Mouse (Mus musculus): ENCODE data around the gene Ppcs.

Ppcs gene

DNA sequence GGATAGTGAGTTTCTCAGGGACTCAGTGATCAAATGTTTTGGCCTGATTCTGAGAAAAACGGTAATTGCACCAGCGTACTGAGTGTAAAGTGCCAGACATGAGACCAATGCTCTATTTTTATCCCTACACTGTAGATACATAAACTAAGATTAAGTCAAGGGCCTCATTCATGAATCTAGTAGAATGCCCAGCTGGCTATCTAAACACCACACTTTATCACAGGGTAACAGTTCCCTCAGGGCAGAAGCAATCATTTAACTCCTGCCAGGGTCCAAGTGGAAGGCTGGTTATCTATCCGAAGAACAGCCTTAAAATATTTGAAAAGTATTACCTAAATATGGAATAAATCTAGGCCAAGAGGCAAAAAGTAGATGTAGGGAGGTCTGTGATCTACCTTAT lies 4.3 kb downstream of the Ppcs start:
- in situ Hi-C loops (cut with MboI, MseI) = loop anchor here (5.0 kb wide), 1 partner anchor 311 kb away; the partner anchor contains the start of gene Slc2a1

DNA sequence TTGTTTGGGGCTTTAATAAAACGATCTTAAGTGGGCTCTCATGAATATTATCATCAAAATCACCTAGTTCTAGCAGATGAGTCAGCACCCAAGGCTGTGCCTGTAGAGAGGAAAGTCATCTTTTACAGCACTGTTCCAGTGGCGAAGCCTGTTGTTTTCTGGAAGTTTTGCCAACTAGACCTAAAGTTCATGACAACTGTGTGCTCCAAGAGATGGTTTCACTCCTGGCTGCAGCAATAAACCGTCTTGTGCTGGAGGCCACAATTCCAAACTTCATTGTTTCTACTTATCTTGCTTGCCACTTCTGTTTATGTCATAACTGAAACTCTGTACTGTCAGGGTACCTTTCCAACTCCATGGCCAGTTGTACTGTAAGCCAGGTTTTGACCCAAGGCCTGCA lies 5.0 kb downstream of the Ppcs start:
- in situ Hi-C loops (cut with MboI, MseI) = loop anchor here (5.0 kb wide), 1 partner anchor 310 kb away; the partner anchor contains the start of gene Slc2a1

DNA sequence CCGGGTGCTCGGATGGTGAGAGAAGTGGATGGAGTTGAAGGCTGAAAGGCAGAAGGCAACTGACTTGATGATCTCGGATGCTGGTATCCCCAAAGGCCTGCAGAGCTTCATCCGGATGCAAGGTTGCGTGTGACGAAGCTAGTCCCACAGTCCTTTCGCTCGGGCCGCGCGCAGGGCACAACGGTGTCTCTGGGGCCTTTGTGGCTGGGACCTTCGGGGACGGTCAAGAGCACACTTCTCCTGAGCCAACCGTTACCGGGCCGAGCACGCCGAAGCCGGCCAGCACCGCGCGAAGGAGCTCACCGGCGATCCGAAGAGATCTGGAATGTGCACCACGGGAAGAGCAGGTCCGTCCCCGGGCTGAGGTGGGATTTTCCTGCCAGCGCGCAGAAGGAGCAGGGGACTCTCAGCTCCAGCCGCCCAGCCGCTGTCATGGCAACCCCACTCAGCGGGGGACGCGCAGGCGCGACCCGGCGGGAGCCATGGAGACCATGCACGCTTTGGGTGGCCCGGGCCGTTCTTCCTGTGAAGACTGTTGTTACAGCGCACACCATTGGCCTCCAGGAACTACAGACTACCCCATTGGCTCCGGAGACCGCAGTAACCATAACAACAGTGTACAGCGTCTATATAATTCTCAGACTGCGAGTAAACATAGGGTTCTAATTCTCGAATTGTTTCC lies 7.0 kb downstream of the Ppcs start, which contains the start of gene Ccdc30:
TSS of gene Ccdc30 (minus strand) at position 450 of the 682 bp plus-strand sequence.
- in situ Hi-C loops (cut with MboI, MseI) = loop anchor here (5.0 kb wide), 1 partner anchor 308 kb away; the partner anchor contains the start of gene Slc2a1

DNA sequence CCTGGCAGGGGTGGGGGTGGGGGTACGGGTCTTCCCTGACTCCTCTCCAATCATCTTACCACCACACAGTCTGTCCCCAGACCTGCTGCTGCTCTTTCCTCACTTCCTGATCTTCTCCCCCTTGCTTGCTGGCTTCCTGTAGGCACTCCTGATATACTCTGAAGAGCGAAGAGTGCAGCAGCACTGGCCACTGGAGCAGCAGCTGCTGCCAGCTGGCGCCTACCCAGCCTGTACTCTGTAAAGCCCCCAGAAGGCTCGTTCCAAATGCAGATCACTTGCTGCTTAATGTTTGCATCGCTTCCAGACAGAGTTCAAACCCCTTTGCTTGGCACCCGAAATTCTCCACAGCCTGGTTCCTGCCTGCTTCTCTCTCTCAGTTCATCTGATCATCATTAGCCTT lies 9.4 kb downstream of the Ppcs start:
- in situ Hi-C loops (cut with MboI, MseI) = no loop called here

DNA sequence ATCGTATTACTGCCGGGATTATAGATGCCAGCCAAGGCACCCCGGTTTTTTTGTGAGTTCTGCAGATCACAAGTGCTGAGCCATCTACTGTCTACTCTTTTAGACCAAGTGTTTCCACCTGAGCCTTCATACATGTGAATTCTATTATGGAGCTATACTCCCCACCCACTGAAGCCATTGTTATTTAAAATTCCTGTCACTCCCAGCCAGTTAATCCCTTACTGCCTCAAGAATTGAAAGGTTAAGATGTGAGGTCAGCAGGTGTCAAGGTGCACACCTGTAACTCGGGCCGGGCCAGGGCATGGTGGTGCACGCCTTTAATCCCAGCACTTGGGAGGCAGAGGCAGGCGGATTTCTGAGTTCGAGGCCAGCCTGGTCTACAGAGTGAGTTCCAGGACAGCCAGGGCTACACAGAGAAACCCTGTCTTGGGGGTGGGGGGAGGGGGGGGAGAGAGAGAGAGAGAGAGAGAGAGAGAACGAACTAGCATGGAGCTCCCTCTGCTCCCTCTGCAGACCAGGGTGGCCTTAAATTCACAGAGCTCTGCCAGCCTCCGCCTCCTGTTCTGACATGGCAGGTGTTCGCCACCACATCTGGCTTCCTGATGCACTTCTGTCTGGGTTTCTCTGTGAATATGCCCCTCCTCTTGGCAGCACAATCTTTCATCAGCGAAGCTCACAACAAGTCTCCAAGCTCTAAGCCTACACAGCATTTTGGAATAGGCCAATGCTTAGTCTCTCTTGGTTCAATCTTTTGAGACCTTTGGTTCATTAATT lies 10.2 kb downstream of the Ppcs start:
- in situ Hi-C loops (cut with MboI, MseI) = no loop called here

DNA sequence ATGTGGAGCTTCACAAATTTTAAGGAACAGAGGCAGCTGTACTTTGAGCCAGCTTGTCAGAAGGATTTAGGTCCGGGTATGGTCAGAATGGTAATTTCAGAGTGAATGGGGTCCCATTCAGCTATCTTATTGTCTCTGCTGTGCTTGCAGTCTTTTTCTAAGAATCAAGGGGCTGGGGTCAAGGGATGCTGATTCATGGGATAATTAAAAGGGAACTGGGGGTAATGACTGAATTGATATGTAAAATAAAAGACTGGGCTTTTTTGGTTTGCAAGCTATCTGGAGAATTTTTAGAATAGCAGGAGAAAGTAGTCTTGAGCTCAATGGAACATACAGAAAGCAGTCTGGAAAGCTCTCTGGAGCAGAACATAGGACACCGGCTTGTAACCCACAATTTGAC lies 18.8 kb downstream of the Ppcs start:
- in situ Hi-C loops (cut with MboI, MseI) = no loop called here

DNA sequence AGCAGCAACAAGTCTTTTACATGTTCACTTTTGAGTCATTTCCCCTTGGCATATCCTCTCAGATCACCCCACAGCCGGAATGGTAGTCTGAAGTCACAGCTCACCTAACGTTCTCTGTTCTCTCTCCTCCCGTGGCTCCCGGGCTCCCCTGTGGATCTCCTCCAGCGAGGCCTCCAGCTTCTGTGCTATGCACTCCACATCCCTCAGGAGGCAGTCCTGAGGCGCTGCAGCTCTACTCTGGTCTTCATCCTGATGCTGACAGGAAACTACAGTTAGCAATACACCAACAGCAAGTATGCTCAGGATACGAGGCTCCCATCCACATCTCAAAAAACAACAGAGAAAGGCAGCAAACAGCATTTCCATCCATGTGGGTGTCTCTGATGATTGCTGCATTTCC lies 21.3 kb downstream of the Ppcs start:
- in situ Hi-C loops (cut with MboI, MseI) = no loop called here

DNA sequence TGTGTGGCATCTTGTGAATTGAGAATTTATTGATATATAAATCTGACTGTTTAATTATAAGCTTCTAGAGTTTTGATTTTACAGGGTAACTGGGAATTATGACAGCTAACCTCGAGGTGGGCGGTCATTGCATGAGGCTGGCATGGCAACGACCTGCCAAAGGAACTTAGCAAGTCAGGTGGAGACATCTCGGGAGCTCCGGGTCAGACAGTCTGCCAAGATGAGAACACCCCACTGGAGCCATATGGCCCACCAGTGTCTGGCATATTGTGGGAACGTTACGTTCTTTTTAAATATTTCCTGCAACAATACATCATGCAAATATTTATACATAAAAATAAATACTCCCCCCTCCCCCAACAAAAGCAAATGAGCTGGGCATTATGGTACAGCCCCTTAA lies 23.5 kb downstream of the Ppcs start:
- in situ Hi-C loops (cut with MboI, MseI) = loop anchor here (5.0 kb wide), 1 partner anchor 104 kb away; no protein-coding TSS in a partner anchor

DNA sequence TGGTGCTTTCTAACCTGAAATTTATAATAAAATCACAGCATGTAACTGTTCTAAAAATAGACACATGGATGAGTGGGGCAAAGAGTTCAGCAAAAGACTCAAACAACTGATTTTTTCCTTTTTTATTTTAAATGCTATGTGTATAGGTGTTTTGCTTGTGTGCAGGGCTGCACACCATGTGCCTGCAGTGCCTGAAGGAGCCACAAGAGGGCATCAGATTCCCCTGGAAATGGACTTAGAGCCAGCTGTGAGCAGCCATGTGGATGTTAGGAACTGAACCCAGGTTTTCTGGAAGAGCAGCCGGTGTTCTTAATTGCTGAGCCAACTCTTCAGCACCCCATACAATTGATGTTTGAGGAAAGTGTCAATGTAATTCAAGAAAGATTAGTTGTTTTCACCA lies 31.9 kb downstream of the Ppcs start:
- in situ Hi-C loops (cut with MboI, MseI) = no loop called here

DNA sequence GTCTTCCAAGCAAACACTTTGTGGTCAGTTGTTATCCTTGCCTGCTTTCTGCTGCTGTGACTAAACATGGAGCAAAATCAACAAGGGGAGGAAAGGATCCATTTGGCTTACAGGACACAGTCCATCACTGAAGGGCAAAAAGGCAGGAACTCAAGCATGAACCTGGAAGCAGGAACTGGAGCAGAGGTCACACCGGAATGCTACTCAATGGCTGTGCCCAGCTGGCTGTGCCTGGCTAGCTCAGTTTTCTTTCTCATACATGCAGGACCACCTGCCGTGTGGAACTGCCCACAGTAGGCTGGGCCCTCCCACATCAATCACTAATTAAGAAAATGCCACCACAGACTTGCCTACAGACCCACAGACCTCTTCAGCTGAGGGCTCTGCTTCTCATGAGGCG lies 33.0 kb downstream of the Ppcs start:
- in situ Hi-C loops (cut with MboI, MseI) = loop anchor here (5.0 kb wide), 1 partner anchor 47 kb away; no protein-coding TSS in a partner anchor

DNA sequence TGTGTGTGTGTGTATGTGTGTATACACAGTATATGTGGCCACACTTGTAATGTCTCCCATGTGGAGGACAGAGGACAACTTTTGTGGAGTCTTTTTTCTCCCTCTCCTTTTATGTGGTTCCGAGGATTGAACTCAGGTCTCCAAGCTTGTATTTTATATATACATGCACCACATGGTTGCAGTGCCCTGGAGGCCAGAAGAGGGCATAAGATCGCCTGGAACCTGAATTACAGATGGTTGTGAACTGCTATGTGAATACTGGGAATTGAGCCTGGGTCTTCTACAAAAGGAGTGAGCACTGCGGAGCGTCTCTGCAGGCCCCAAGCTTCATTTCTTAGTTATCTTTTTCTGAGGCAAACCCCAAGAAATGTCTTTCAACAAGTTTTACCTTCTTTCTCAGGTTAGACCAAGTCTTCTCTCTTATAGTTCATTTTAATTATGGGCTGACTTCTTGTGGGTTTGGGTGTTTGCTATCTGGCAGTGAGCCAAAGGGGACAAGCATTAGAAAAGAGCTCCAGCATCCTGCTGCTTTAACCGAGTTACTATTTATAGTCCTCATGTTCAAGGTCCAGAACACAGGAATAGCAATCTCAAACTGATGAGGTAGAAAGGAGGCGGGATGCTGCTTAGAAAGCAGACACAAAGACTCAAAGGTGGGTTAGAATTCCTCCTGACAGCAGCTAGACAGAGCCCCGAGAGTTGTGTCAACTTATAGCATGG lies 40.6 kb downstream of the Ppcs start:
- in situ Hi-C loops (cut with MboI, MseI) = no loop called here

DNA sequence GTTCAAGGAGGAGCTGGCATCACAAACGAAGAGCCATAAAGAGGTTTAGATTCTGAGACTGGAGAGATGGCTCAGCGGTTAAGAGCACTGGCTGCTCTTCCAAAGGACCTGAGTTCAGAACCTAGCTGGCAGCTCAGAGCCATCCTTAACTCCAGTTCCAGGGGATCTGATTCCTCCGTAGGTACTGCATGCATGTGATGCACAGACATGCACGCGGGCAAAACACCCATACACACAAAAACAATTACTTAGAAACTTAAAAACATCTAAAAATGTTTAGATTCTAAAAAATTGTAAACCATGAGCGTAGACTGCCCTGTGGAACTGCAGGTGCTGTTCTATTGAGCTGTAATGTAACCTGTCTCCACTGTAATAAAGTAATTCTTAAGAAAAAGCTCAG lies 52.8 kb downstream of the Ppcs start:
- in situ Hi-C loops (cut with MboI, MseI) = no loop called here
